Mouse (Mus musculus) C2C12 (cell line): Measurements from ENCODE around the gene AU041133.

Experiments used
- CEBPB ChIP-seq: IDR thresholded peaks from one replicate; pipeline ENCODE4 v1.6.1; 2011; ENCODE audit warnings: low read depth, mild to moderate bottlenecking, control low read depth, moderate library complexity
- CTCF ChIP-seq: IDR thresholded peaks from one replicate; pipeline ENCODE4 v1.5.1; 2011; ENCODE audit not compliant: control insufficient read depth, insufficient read depth, insufficient read length
- FOSL1 ChIP-seq: IDR thresholded peaks from one replicate; pipeline ENCODE4 v1.8.0; 2011; ENCODE audit warnings: mild to moderate bottlenecking, low read length; ENCODE audit not compliant: poor library complexity, insufficient read depth, severe bottlenecking
- MAX ChIP-seq: IDR thresholded peaks from one replicate; pipeline ENCODE4 v1.6.1; 2011; ENCODE audit warnings: mild to moderate bottlenecking, control low read depth
- MYOD1 ChIP-seq: IDR thresholded peaks from one replicate; pipeline ENCODE4 v1.6.1; 2011; ENCODE audit warnings: low read depth; ENCODE audit not compliant: control insufficient read depth, insufficient read length
- MYOG ChIP-seq: IDR thresholded peaks from one replicate; pipeline ENCODE4 v1.6.1; 2011; ENCODE audit not compliant: control insufficient read depth, insufficient read length; ENCODE audit errors: extremely low read depth
- USF1 ChIP-seq: IDR thresholded peaks from one replicate; pipeline ENCODE4 v1.6.1; 2011; ENCODE audit warnings: low read depth, mild to moderate bottlenecking, control low read depth, moderate library complexity

DNA sequence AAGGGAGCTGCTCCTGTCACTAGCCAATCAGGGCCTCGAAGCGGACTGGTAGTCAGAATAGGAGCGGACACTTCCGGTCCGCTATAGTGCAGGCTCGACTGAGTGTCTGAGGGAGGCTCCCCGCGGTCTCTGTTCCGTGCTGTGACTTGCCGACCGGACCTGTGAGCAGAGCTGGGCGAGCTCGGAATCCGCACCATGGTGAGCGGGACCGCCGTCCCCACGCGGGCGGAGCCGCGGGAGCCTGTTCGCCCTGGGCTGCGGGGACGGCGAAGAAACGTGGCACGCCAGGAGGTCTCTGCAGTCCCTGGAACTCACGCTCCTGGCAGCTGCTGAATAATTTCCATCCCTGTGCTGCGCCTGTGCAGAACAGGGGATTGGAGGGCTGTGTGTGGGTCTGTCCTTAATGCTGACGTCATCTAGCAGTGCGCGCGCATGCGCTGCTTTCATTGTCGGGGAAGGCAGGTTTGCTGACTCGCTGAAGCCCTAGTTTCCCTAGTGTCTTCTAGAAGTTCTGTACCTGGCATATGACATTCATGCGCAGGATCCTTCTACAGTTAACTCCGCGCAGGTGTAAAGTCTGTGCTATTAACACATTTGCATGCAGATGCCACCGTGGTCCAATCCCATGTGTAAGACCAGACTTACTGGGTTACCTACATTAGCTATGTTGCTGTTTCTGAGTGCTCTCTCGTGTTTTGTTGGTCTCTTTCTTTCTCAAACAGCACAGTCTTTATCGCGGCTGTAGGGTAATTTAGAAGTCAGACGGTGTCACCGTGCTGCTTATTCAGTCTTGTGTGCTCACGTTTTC lies 50.6 kb downstream of the AU041133 start:
- no peak for TF ChIP-seq CTCF
- TF ChIP-seq MAX, result peak; percentile 45
- no peak for TF ChIP-seq USF1
- no peak for TF ChIP-seq MYOG
- peak; percentile 24 for TF ChIP-seq MYOD1
- no peak for TF ChIP-seq CEBPB
- TF ChIP-seq FOSL1, result no peak
